9 mouse cellular contexts compared by ENCODE assay signal in the genomic region with DNA sequence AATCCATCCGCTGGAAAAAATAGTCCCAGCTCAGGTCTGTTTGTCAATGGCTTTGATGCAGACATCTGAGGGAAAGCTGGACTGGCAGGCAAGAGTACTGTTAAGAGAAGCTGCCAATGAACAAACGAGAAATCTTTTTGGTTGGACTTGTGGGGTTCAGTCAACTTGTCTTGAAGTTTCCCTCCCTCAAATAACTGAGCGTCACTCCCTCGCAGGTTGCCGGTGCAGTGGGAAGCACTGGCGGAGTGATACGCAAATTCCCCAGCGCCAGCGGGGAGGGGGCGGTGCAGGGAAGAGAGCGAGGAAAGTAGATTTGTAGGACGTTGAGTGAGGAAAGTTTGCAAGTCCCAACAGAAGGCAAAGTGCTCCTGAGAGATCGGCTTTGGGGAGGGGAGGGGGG. TPM values are rescaled to one million over a fixed set of nuclear protein-coding genes. Genes with fewer than 3 reads are reported as not detected.
DNase-seq lines count a peak whose midpoint lies in the region; ATAC-seq and TF ChIP-seq lines count a peak whose summit lies in the region.
"Had no signal": no experiment of that assay in that cellular context is flagged by ENCODE, and none has a peak within 500 bp of the region (broad histone marks: within the 10 kb centered on the region; RNA-seq: fewer than 3 reads in every experiment).

A gene (plus strand): TSS at position 276 of the 400 bp plus-strand sequence.

- no peak for TF ChIP-seq POLR2A in small intestine, adult 2 months (IDR thresholded peaks at IDR 0.05; ENCODE audit: low read depth, low read length)

- H3K4me2 ChIP-seq in intestine, embryonic 15.5 days (replicated peaks) = peak within 1 kb of the TSS; percentile 62
- peak within 1 kb of the TSS; percentile 40 for H3K4me2 ChIP-seq in limb, embryonic 11.5 days (ENCODE audit: low read depth, severe bottlenecking)

- ATAC-seq in granulocyte monocyte progenitor cell, adult 5-6 weeks (replicated peaks; ENCODE audit: poor library complexity, severe bottlenecking) = peak; percentile 67
- ATAC-seq in intestine, embryonic 15.5 days = peak; percentile 94
- peak; percentile 84 for ATAC-seq in limb, embryonic 11.5 days (ENCODE audit: insufficient number of reproducible peaks, low FRiP score, low TSS enrichment, low read depth)

- no peak for TF ChIP-seq CTCF in small intestine, adult 2 months (IDR thresholded peaks at IDR 0.05; ENCODE audit: extremely low read depth, insufficient read length, insufficient replicate concordance, low read depth, low read length)

- H3K9ac ChIP-seq in intestine, embryonic 15.5 days = peak within 1 kb of the TSS; percentile 28; the same call in 1 of the 2 replicates
- peak within 1 kb of the TSS; percentile 50 for H3K9ac ChIP-seq in limb, embryonic 11.5 days (ENCODE audit: low read length)

- peak within 1 kb of the TSS; percentile 43 for H3K4me3 ChIP-seq in intestine, embryonic 15.5 days (replicated peaks)
- peak within 1 kb of the TSS; percentile 36 for H3K4me3 ChIP-seq in limb, embryonic 11.5 days (ENCODE audit: low read depth, low read length)
- peak within 1 kb of the TSS; percentile 58 for H3K4me3 ChIP-seq in midbrain, embryonic 10.5 days
- peak within 1 kb of the TSS; percentile 56 for H3K4me3 ChIP-seq in small intestine, adult 2 months (ENCODE audit: low read depth, low read length)

- H3K9me3 ChIP-seq in intestine, embryonic 15.5 days = no peaks in the 10 kb centered on the region
- no peaks in the 10 kb centered on the region for H3K9me3 ChIP-seq in limb, embryonic 11.5 days (ENCODE audit: control insufficient read depth, low read length)
- H3K9me3 ChIP-seq in midbrain, embryonic 10.5 days (replicated peaks) = no peaks in the 10 kb centered on the region
- H3K9me3 ChIP-seq: G1E had no signal

- DNase-seq in right cerebral cortex, adult 18-20 months = peak; percentile 12
- DNase-seq in right cerebral cortex, postnatal 36 days (ENCODE audit: low spot score in 2 of 2) = no peak
- peak; percentile 76 for DNase-seq in embryo, embryonic 9.5 days (ENCODE audit: extremely low spot score)
- DNase-seq in limb, embryonic 11.5 days (ENCODE audit: low spot score) = peak; percentile 78
- peak; percentile 78 for DNase-seq in midbrain, embryonic 10.5 days (ENCODE audit: low spot score)

- no peaks in the 10 kb centered on the region for H3K27me3 ChIP-seq in intestine, embryonic 15.5 days (replicated peaks)
- H3K27me3 ChIP-seq in limb, embryonic 11.5 days (ENCODE audit: control insufficient read depth, insufficient read depth, low read length) = peaks cover 10% of the 10 kb centered on the region
- peaks cover 89% of the 10 kb centered on the region for H3K27me3 ChIP-seq in midbrain, embryonic 10.5 days (ENCODE audit: low read depth, poor library complexity, severe bottlenecking)
- H3K27me3 ChIP-seq in small intestine, adult 2 months (ENCODE audit: control insufficient read depth, insufficient read depth, low read length) = no peaks in the 10 kb centered on the region

- H3K4me1 ChIP-seq in intestine, embryonic 15.5 days (replicated peaks) = no peaks in the 10 kb centered on the region
- H3K4me1 ChIP-seq in limb, embryonic 11.5 days (ENCODE audit: control insufficient read depth, insufficient read depth, low read length) = no peaks in the 10 kb centered on the region
- 0 out of 2 replicates have a peak, but pooled peaks cover 4% of the 10 kb centered on the region for H3K4me1 ChIP-seq in midbrain, embryonic 10.5 days
- no peaks in the 10 kb centered on the region for H3K4me1 ChIP-seq in small intestine, adult 2 months (ENCODE audit: control insufficient read depth, insufficient read depth, insufficient read length, low read length)

- H3K36me3 ChIP-seq in intestine, embryonic 15.5 days = no peaks in the 10 kb centered on the region
- H3K36me3 ChIP-seq in limb, embryonic 11.5 days (ENCODE audit: control insufficient read depth, insufficient read depth, low read length) = no peaks in the 10 kb centered on the region
- no peaks in the 10 kb centered on the region for H3K36me3 ChIP-seq in midbrain, embryonic 10.5 days
- H3K36me3 ChIP-seq in small intestine, adult 2 months (ENCODE audit: control insufficient read depth, insufficient read depth, low read length) = no peaks in the 10 kb centered on the region
- H3K36me3 ChIP-seq: G1E had no signal

- no peak within 1 kb of the TSS for H3K27ac ChIP-seq in intestine, embryonic 15.5 days
- H3K27ac ChIP-seq in limb, embryonic 11.5 days (replicated peaks; ENCODE audit: low read depth, low read length) = no peak within 1 kb of the TSS
- H3K27ac ChIP-seq in midbrain, embryonic 10.5 days (replicated peaks) = peak within 1 kb of the TSS; percentile 79
- H3K27ac ChIP-seq in small intestine, adult 2 months (ENCODE audit: insufficient read depth, low read depth, low read length) = no peak within 1 kb of the TSS

- WGBS in intestine, embryonic 15.5 days = 16% methylated on average over 13 of the region's 13 CpGs
- 16% methylated on average over 13 of the region's 13 CpGs for WGBS in limb, embryonic 11.5 days
- 20% methylated on average over 13 of the region's 13 CpGs for WGBS in midbrain, embryonic 10.5 days
- 7% methylated on average over 13 of the region's 13 CpGs for WGBS in small intestine, adult 2 months

RNA-seq across cellular contexts. Expression of the gene that starts here (rescaled TPM):
- total RNA-seq in granulocyte monocyte progenitor cell, adult 5-6 weeks (2014; fragmentation: Nextera tagmentation) = not detected in 2 replicates
- 0.09 TPM in 1 of 2 replicates, not detected in the other for total RNA-seq in granulocyte monocyte progenitor cell, adult 5-6 weeks (2017)
- 11.5 and 12.1 TPM in 2 replicates for polyA plus RNA-seq in intestine, embryonic 15.5 days (2015; fragmentation: Nextera tagmentation; extraction: Ambion mirVana)
- 5.7 and 5.8 TPM in 2 replicates for polyA plus RNA-seq in limb, embryonic 11.5 days (2014; fragmentation: Nextera tagmentation; extraction: Ambion mirVana)
- 9.6 and 9.9 TPM in 2 replicates for polyA plus RNA-seq in midbrain, embryonic 10.5 days (2016; fragmentation: Nextera tagmentation; extraction: Ambion mirVana)
- polyA plus RNA-seq in small intestine, adult 2 months (2012; rRNA removed) = 0.88 and 1.3 TPM in 2 replicates
- total RNA-seq: G1E had no signal
- polyA plus RNA-seq: G1E had no signal

Comparison
In these comparisons a context has a peak if more than half of its experiments do, and no peak if none do; other contexts are left out.
1. DNase-seq: peak in right cerebral cortex, adult 18-20 months (single experiment), embryo, embryonic 9.5 days (single experiment), limb, embryonic 11.5 days (single experiment) and midbrain, embryonic 10.5 days (single experiment); none in right cerebral cortex, postnatal 36 days (0 of 2).
2. Peak in ATAC-seq in granulocyte monocyte progenitor cell, adult 5-6 weeks; RNA of the gene not detected or under 1 TPM.
3. Peak in every context shown above with its lines, with median percentiles within 50 percentile points of each other: ATAC-seq and H3K4me3 ChIP-seq.